Mouse (Mus musculus) adrenal gland, adult 2 months (tissue): ENCODE measurements around the gene Mrpl12. TPM values are rescaled to one million over a fixed set of nuclear protein-coding genes. Genes with fewer than 3 reads are reported as not detected.

Source experiments
- DNase-seq: peaks from one replicate; pipeline ENCODE4 v3.0.0; 2021
- polyA plus RNA-seq: library from polyadenylated mRNA; depleted of rRNA; stranded (reverse); fragments of >200 nt; gene quantifications from 2 replicates; pipeline ENCODE4 v1.2.3, GENCODE M21; 2012; rRNA removed
- total RNA-seq, 2 experiments: library from RNA; stranded (reverse); gene quantifications; 2 replicates each; pipeline ENCODE4 v1.2.3; 2021

The Mrpl12 gene
- total and polyA plus RNA-seq, 3 experiments = 107 to 185 (median 146) TPM

GRCm38 (mm10) chr11:120538485-120538884, 54.1 kb downstream of the Mrpl12 start:
- peak; percentile 75 for DNase-seq

Other genes starting within 250 kb of the Mrpl12 start
- gene Actg1, start 136.1 kb upstream of the Mrpl12 start, total RNA-seq = 1,000 to 10,000 TPM in 1 of 2 experiments, 100 to 1,000 TPM in 1; 913 to 1,618 TPM
- gene Actg1, start 136.1 kb upstream of the Mrpl12 start, polyA plus RNA-seq = 531 and 632 TPM in 2 replicates
- under 1 TPM; 0.17 to 0.58 TPM for gene Fscn2, start 123.1 kb upstream of the Mrpl12 start, total RNA-seq
- gene Fscn2, start 123.1 kb upstream of the Mrpl12 start, polyA plus RNA-seq = 0.16 and 0.22 TPM in 2 replicates
- 10 to 100 TPM; 17.6 to 24.1 TPM for gene Faap100, start 105.8 kb upstream of the Mrpl12 start, total RNA-seq
- gene Faap100, start 105.8 kb upstream of the Mrpl12 start, polyA plus RNA-seq = 192 and 223 TPM in 2 replicates
- 100 to 1,000 TPM in 1 of 2 experiments, 10 to 100 TPM in 1; 76.6 to 108 TPM for gene Nploc4, start 46.9 kb upstream of the Mrpl12 start, total RNA-seq
- 129 and 132 TPM in 2 replicates for gene Nploc4, start 46.9 kb upstream of the Mrpl12 start, polyA plus RNA-seq
- gene Tspan10, start 42.0 kb upstream of the Mrpl12 start, total RNA-seq = 1 to 10 TPM in 1 of 2 experiments, not detected in 1; 3.4 TPM
- gene Tspan10, start 42.0 kb upstream of the Mrpl12 start, polyA plus RNA-seq = 0.06 TPM in 1 of 2 replicates, not detected in the other
- gene Pde6g, start 31.1 kb upstream of the Mrpl12 start, total RNA-seq = under 1 TPM in 1 of 2 experiments, not detected in 1; 0.31 TPM
- gene Pde6g, start 31.1 kb upstream of the Mrpl12 start, polyA plus RNA-seq = 0.48 and 0.49 TPM in 2 replicates
- gene Oxld1, start 26.5 kb upstream of the Mrpl12 start, total RNA-seq = 10 to 100 TPM; 25.8 to 37.1 TPM
- 48.7 and 81.2 TPM in 2 replicates for gene Oxld1, start 26.5 kb upstream of the Mrpl12 start, polyA plus RNA-seq
- gene Ccdc137, start 26.5 kb upstream of the Mrpl12 start, total RNA-seq = 10 to 100 TPM; 24.6 to 33.0 TPM
- gene Ccdc137, start 26.5 kb upstream of the Mrpl12 start, polyA plus RNA-seq = 8.3 and 12.0 TPM in 2 replicates
- 10 to 100 TPM; 21.4 to 27.2 TPM for gene Arl16, start 17.0 kb upstream of the Mrpl12 start, total RNA-seq
- gene Arl16, start 17.0 kb upstream of the Mrpl12 start, polyA plus RNA-seq = 23.2 and 27.2 TPM in 2 replicates
- 100 to 1,000 TPM; 103 to 116 TPM for gene Slc25a10, start 7.2 kb downstream of the Mrpl12 start, total RNA-seq
- 400 and 531 TPM in 2 replicates for gene Slc25a10, start 7.2 kb downstream of the Mrpl12 start, polyA plus RNA-seq
- gene Gcgr, start 46.1 kb downstream of the Mrpl12 start, total RNA-seq = 1 to 10 TPM; 1.5 to 1.7 TPM
- 2.1 and 2.5 TPM in 2 replicates for gene Gcgr, start 46.1 kb downstream of the Mrpl12 start, polyA plus RNA-seq
- 10 to 100 TPM; 56.9 to 65.8 TPM for gene Mcrip1, start 65.1 kb downstream of the Mrpl12 start, total RNA-seq
- gene Mcrip1, start 65.1 kb downstream of the Mrpl12 start, polyA plus RNA-seq = 136 and 157 TPM in 2 replicates
- under 1 TPM; 0.40 to 0.79 TPM for gene Ppp1r27, start 66.5 kb downstream of the Mrpl12 start, total RNA-seq
- gene Ppp1r27, start 66.5 kb downstream of the Mrpl12 start, polyA plus RNA-seq = 0.83 and 1.2 TPM in 2 replicates
- 100 to 1,000 TPM; 462 to 524 TPM for gene P4hb, start 88.6 kb downstream of the Mrpl12 start, total RNA-seq
- 108 and 126 TPM in 2 replicates for gene P4hb, start 88.6 kb downstream of the Mrpl12 start, polyA plus RNA-seq
- 100 to 1,000 TPM; 355 to 386 TPM for gene Arhgdia, start 97.0 kb downstream of the Mrpl12 start, total RNA-seq
- gene Arhgdia, start 97.0 kb downstream of the Mrpl12 start, polyA plus RNA-seq = 712 and 786 TPM in 2 replicates
- gene Alyref, start 113.8 kb downstream of the Mrpl12 start, total RNA-seq = 10 to 100 TPM; 85.5 to 97.9 TPM
- 10.3 and 12.6 TPM in 2 replicates for gene Alyref, start 113.8 kb downstream of the Mrpl12 start, polyA plus RNA-seq
- 10 to 100 TPM; 82.8 to 85.9 TPM for gene Anapc11, start 113.8 kb downstream of the Mrpl12 start, total RNA-seq
- 183 and 187 TPM in 2 replicates for gene Anapc11, start 113.8 kb downstream of the Mrpl12 start, polyA plus RNA-seq
- under 1 TPM; 0.61 to 0.62 TPM for gene Npb, start 123.9 kb downstream of the Mrpl12 start, total RNA-seq
- 1.6 and 2.3 TPM in 2 replicates for gene Npb, start 123.9 kb downstream of the Mrpl12 start, polyA plus RNA-seq
- gene Pcyt2, start 133.3 kb downstream of the Mrpl12 start, total RNA-seq = 100 to 1,000 TPM; 201 to 344 TPM
- 460 and 610 TPM in 2 replicates for gene Pcyt2, start 133.3 kb downstream of the Mrpl12 start, polyA plus RNA-seq
- 10 to 100 TPM; 54.2 to 69.5 TPM for gene Sirt7, start 140.6 kb downstream of the Mrpl12 start, total RNA-seq
- gene Sirt7, start 140.6 kb downstream of the Mrpl12 start, polyA plus RNA-seq = 109 and 128 TPM in 2 replicates
- gene Mafg, start 149.0 kb downstream of the Mrpl12 start, total RNA-seq = 10 to 100 TPM; 48.1 to 60.7 TPM
- 54.3 and 66.9 TPM in 2 replicates for gene Mafg, start 149.0 kb downstream of the Mrpl12 start, polyA plus RNA-seq
- 1 to 10 TPM; 1.0 to 1.9 TPM for gene Pycr1, start 159.2 kb downstream of the Mrpl12 start, total RNA-seq
- 3.5 and 3.6 TPM in 2 replicates for gene Pycr1, start 159.2 kb downstream of the Mrpl12 start, polyA plus RNA-seq
- gene Myadml2, start 163.5 kb downstream of the Mrpl12 start, total RNA-seq = 1 to 10 TPM in 1 of 2 experiments, not detected in 1; 1.0 TPM
- 0.11 and 0.59 TPM in 2 replicates for gene Myadml2, start 163.5 kb downstream of the Mrpl12 start, polyA plus RNA-seq
- 1 to 10 TPM; 2.8 to 8.1 TPM for gene Notum, start 176.6 kb downstream of the Mrpl12 start, total RNA-seq
- gene Notum, start 176.6 kb downstream of the Mrpl12 start, polyA plus RNA-seq = 7.4 and 9.3 TPM in 2 replicates
- gene Aspscr1, start 188.4 kb downstream of the Mrpl12 start, total RNA-seq = 10 to 100 TPM; 74.9 to 84.1 TPM
- gene Aspscr1, start 188.4 kb downstream of the Mrpl12 start, polyA plus RNA-seq = 124 and 125 TPM in 2 replicates
- 10 to 100 TPM; 54.0 to 63.5 TPM for gene Cenpx, start 229.1 kb downstream of the Mrpl12 start, total RNA-seq
- 86.0 and 90.2 TPM in 2 replicates for gene Cenpx, start 229.1 kb downstream of the Mrpl12 start, polyA plus RNA-seq
- gene Lrrc45, start 229.3 kb downstream of the Mrpl12 start, total RNA-seq = 10 to 100 TPM; 21.9 to 25.3 TPM
- 34.2 and 40.1 TPM in 2 replicates for gene Lrrc45, start 229.3 kb downstream of the Mrpl12 start, polyA plus RNA-seq
- gene Rac3, start 236.9 kb downstream of the Mrpl12 start, total RNA-seq = 10 to 100 TPM; 13.7 to 15.9 TPM
- gene Rac3, start 236.9 kb downstream of the Mrpl12 start, polyA plus RNA-seq = 21.1 and 25.6 TPM in 2 replicates
- gene Dcxr, start 242.7 kb downstream of the Mrpl12 start, total RNA-seq = 100 to 1,000 TPM in 1 of 2 experiments, 10 to 100 TPM in 1; 41.4 to 122 TPM
- 136 and 150 TPM in 2 replicates for gene Dcxr, start 242.7 kb downstream of the Mrpl12 start, polyA plus RNA-seq
- 10 to 100 TPM in 1 of 2 experiments, 1 to 10 TPM in 1; 8.3 to 10.6 TPM for gene Cbr2, start 247.5 kb downstream of the Mrpl12 start, total RNA-seq
- 52.6 and 54.2 TPM in 2 replicates for gene Cbr2, start 247.5 kb downstream of the Mrpl12 start, polyA plus RNA-seq